Mouse (Mus musculus): ENCODE measurements around the gene Lrrc74a. TPM values are rescaled to one million over a fixed set of nuclear protein-coding genes. Genes with fewer than 3 reads are reported as not detected.

The Lrrc74a gene
- polyA plus RNA-seq, 1 experiment from 2014 or later: not detected

DNA sequence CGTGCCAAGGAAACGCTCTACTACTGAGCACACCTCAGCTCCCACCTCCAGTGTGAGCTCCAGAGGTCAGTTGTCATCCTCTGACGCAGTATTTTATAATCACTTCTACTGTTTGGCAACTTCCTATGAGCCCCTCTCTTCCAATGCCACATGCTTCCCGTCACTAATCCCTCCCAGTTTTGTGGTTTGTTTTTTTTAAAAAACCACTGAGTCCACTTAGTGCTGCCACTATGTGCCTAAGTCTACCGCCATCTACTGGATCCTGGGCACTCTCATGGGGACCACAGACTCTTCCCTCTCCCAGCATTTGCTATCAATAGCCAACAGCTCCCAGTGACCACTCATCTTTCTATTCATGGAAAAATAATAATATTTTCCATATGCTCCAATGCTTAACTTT, 20.1 kb upstream of the Lrrc74a start:
- Histone ChIP-seq H3K9me3 (ENCODE audit: control insufficient read depth, low read length) (no peaks in the 10 kb centered on the region), H3K27me3 (replicated peaks; ENCODE audit: control insufficient read depth, insufficient read depth, low read length) (no peaks in the 10 kb centered on the region), H3K4me1 (ENCODE audit: control insufficient read depth, insufficient read depth, low read depth, low read length) (no peaks in the 10 kb centered on the region), H3K4me3 (ENCODE audit: low read length) (no peak overlapping the region), H3K4me2 (ENCODE audit: low read length) (no peak overlapping the region), H3K27ac (ENCODE audit: low read depth, low read length) (no peak overlapping the region), H3K9ac (ENCODE audit: low read depth, low read length) (no peak overlapping the region), H3K36me3 (ENCODE audit: control insufficient read depth, insufficient read depth, low read length) (peaks cover 3% of the 10 kb centered on the region; the same call in 1 of the 2 replicates)
- WGBS: 78% methylated on average over 5 of the region's 5 CpGs
- no peak for ATAC-seq

DNA sequence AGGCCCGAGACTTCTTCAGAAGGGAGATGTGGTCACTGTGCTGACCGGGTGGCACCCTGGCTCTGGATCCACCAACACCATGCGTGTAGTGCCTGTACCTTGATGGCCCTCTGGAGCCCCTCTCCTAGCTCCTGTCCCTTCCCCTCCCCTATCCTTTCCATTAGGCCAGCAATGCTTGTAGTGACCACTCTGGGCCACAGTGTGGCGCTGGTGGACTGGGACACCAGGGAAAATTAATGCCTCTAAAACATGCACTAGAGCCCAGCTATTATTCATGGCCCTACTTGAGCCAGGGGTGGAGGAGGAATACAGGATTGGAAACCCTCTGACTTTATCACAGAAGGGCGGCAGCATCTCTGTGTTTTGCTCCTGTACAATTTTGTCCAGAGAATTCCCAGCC, 18.8 kb upstream of the Lrrc74a start:
- Histone ChIP-seq H3K4me3 (ENCODE audit: low read length) (no peak overlapping the region), H3K4me2 (ENCODE audit: low read length) (no peak overlapping the region), H3K9me3 (ENCODE audit: control insufficient read depth, low read length) (no peaks in the 10 kb centered on the region), H3K27ac (ENCODE audit: low read depth, low read length) (no peak overlapping the region), H3K27me3 (replicated peaks; ENCODE audit: control insufficient read depth, insufficient read depth, low read length) (no peaks in the 10 kb centered on the region), H3K36me3 (ENCODE audit: control insufficient read depth, insufficient read depth, low read length) (peaks cover 3% of the 10 kb centered on the region; the same call in 1 of the 2 replicates), H3K9ac (ENCODE audit: low read depth, low read length) (no peak overlapping the region), H3K4me1 (ENCODE audit: control insufficient read depth, insufficient read depth, low read depth, low read length) (no peaks in the 10 kb centered on the region)
- ATAC-seq: no peak
- 48% methylated on average over 5 of the region's 5 CpGs for WGBS

DNA sequence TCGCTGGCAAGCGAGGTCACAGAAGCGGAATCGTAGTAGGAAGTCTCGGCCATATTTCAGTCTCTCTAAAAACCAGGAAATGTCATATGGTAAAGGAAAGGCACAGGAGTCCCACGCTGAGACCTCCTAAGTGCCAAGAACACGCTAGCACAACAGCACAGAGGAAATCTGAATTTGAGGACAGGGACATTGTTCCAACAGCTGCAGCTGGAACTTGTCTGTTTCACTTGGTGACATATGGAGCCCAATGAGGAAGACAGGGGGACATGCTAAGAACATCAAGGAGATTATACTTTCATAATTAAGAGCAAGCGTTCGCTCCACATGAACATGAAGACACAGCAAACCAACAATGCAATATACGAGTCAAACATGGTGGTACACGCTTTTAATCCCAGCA, 17.2 kb upstream of the Lrrc74a start:
- WGBS: 92% methylated on average over 11 of the region's 11 CpGs
- Histone ChIP-seq H3K4me1 (ENCODE audit: control insufficient read depth, insufficient read depth, low read depth, low read length) (no peaks in the 10 kb centered on the region; the same call in 1 of the 2 replicates), H3K9ac (ENCODE audit: low read depth, low read length) (no peak overlapping the region), H3K9me3 (ENCODE audit: control insufficient read depth, low read length) (no peaks in the 10 kb centered on the region), H3K27me3 (replicated peaks; ENCODE audit: control insufficient read depth, insufficient read depth, low read length) (no peaks in the 10 kb centered on the region), H3K27ac (ENCODE audit: low read depth, low read length) (no peak overlapping the region), H3K4me2 (ENCODE audit: low read length) (no peak overlapping the region), H3K36me3 (ENCODE audit: control insufficient read depth, insufficient read depth, low read length) (peaks cover 3% of the 10 kb centered on the region; the same call in 1 of the 2 replicates), H3K4me3 (ENCODE audit: low read length) (no peak overlapping the region)
- ATAC-seq: no peak

- WGBS: 84% methylated on average over 18 of the region's 18 CpGs
- no peak overlapping the region for H3K27ac ChIP-seq (ENCODE audit: low read depth, low read length)
- peaks cover 3% of the 10 kb centered on the region; the same call in 1 of the 2 replicates for H3K36me3 ChIP-seq (ENCODE audit: control insufficient read depth, insufficient read depth, low read length)
- no peak overlapping the region for H3K9ac ChIP-seq (ENCODE audit: low read depth, low read length)
- no peak overlapping the region for H3K4me2 ChIP-seq (ENCODE audit: low read length)
- H3K4me3 ChIP-seq (ENCODE audit: low read length): no peak overlapping the region
- H3K27me3 ChIP-seq (replicated peaks; ENCODE audit: control insufficient read depth, insufficient read depth, low read length): no peaks in the 10 kb centered on the region
- no peak for ATAC-seq
- H3K4me1 ChIP-seq (ENCODE audit: control insufficient read depth, insufficient read depth, low read depth, low read length): peaks cover 2% of the 10 kb centered on the region
- no peaks in the 10 kb centered on the region for H3K9me3 ChIP-seq (ENCODE audit: control insufficient read depth, low read length)
Observed at GRCm38 (mm10) chr12:86719961-86720639, 14.1 kb upstream of the Lrrc74a start.

DNA sequence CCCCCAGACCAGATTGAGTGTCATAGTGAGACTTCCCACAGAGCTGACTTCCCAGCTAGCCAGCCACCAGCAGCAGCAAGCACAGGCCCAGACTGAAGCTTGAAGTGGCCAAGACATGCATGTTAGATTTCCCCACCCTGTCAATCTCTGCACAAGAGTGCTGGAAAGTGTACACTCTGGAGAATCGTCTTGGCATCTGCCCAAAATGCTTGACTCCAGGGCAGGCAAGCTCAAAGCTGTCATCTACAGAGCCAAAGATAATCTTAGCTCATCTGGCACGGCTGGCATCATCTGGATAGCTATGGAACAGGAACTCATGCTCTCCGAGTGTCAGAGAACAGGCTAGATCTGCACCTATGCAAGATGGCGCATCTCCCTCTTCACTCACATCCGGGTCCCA, 12.7 kb upstream of the Lrrc74a start:
- Histone ChIP-seq H3K4me2 (ENCODE audit: low read length) (no peak overlapping the region), H3K27me3 (replicated peaks; ENCODE audit: control insufficient read depth, insufficient read depth, low read length) (no peaks in the 10 kb centered on the region), H3K36me3 (ENCODE audit: control insufficient read depth, insufficient read depth, low read length) (peaks cover 3% of the 10 kb centered on the region; the same call in 1 of the 2 replicates), H3K4me1 (ENCODE audit: control insufficient read depth, insufficient read depth, low read depth, low read length) (peaks cover 6% of the 10 kb centered on the region), H3K9me3 (ENCODE audit: control insufficient read depth, low read length) (no peaks in the 10 kb centered on the region), H3K9ac (ENCODE audit: low read depth, low read length) (no peak overlapping the region), H3K4me3 (ENCODE audit: low read length) (no peak overlapping the region), H3K27ac (ENCODE audit: low read depth, low read length) (no peak overlapping the region)
- 74% methylated on average over 5 of the region's 5 CpGs for WGBS
- no peak for ATAC-seq

GRCm38 (mm10) chr12:86724300-86724699, 9.9 kb upstream of the Lrrc74a start:
- Histone ChIP-seq H3K27me3 (replicated peaks; ENCODE audit: control insufficient read depth, insufficient read depth, low read length) (no peaks in the 10 kb centered on the region), H3K9ac (ENCODE audit: low read depth, low read length) (no peak overlapping the region), H3K4me1 (ENCODE audit: control insufficient read depth, insufficient read depth, low read depth, low read length) (peaks cover 6% of the 10 kb centered on the region), H3K4me2 (ENCODE audit: low read length) (no peak overlapping the region), H3K36me3 (ENCODE audit: control insufficient read depth, insufficient read depth, low read length) (no peaks in the 10 kb centered on the region), H3K27ac (ENCODE audit: low read depth, low read length) (no peak overlapping the region), H3K9me3 (ENCODE audit: control insufficient read depth, low read length) (no peaks in the 10 kb centered on the region), H3K4me3 (ENCODE audit: low read length) (no peak overlapping the region)
- ATAC-seq: no peak
- WGBS: 79% methylated on average over 2 of the region's 2 CpGs

DNA sequence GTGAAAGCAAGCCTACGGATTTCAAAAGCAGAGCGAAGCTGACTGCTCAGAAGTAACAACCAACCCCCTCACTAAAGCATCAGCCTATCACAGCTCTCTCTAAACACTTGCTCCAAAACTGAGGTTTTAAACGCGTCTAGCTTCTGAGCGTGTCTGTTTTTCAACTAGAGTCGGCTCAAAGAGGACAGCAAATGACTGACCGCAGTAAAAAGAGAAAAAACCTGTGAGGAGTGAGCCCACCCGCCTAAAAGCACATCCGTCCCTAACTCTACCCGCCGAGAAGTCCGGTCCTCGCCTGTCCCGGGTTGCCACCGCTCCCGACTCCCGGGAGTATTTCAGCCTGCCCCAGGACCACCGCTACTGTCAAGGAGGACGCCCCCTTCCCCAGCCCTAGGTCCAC, 8.5 kb upstream of the Lrrc74a start:
- Histone ChIP-seq H3K4me2 (ENCODE audit: low read length) (peak overlapping the region; percentile 88), H3K27ac (ENCODE audit: low read depth, low read length) (peak overlapping the region; percentile 77; the same call in 1 of the 2 replicates), H3K36me3 (ENCODE audit: control insufficient read depth, insufficient read depth, low read length) (no peaks in the 10 kb centered on the region), H3K4me1 (ENCODE audit: control insufficient read depth, insufficient read depth, low read depth, low read length) (peaks cover 6% of the 10 kb centered on the region), H3K9ac (ENCODE audit: low read depth, low read length) (peak overlapping the region; percentile 80), H3K4me3 (ENCODE audit: low read length) (peak overlapping the region; percentile 82), H3K27me3 (replicated peaks; ENCODE audit: control insufficient read depth, insufficient read depth, low read length) (no peaks in the 10 kb centered on the region), H3K9me3 (ENCODE audit: control insufficient read depth, low read length) (no peaks in the 10 kb centered on the region)
- peak; percentile 38 for ATAC-seq
- WGBS: under 1% methylated on average over 19 of the region's 19 CpGs

- peak; percentile 99 for ATAC-seq
- H3K4me1 ChIP-seq (ENCODE audit: control insufficient read depth, insufficient read depth, low read depth, low read length): peaks cover 6% of the 10 kb centered on the region
- peak within 1 kb of the TSS; percentile 77; the same call in 1 of the 2 replicates for H3K27ac ChIP-seq (ENCODE audit: low read depth, low read length)
- no peaks in the 10 kb centered on the region for H3K9me3 ChIP-seq (ENCODE audit: control insufficient read depth, low read length)
- H3K36me3 ChIP-seq (ENCODE audit: control insufficient read depth, insufficient read depth, low read length): no peaks in the 10 kb centered on the region
- H3K4me3 ChIP-seq (ENCODE audit: low read length): peak within 1 kb of the TSS; percentile 82
- H3K27me3 ChIP-seq (replicated peaks; ENCODE audit: control insufficient read depth, insufficient read depth, low read length): no peaks in the 10 kb centered on the region
- H3K9ac ChIP-seq (ENCODE audit: low read depth, low read length): peak within 1 kb of the TSS; percentile 80
- WGBS: under 1% methylated on average over 44 of the region's 44 CpGs
- H3K4me2 ChIP-seq (ENCODE audit: low read length): peak within 1 kb of the TSS; percentile 88
Observed at GRCm38 (mm10) chr12:86726120-86726640, 8.0 kb upstream of the Lrrc74a start, which contains the start of gene Angel1. Gene Angel1 (minus strand): TSS chr12:86726460.

DNA sequence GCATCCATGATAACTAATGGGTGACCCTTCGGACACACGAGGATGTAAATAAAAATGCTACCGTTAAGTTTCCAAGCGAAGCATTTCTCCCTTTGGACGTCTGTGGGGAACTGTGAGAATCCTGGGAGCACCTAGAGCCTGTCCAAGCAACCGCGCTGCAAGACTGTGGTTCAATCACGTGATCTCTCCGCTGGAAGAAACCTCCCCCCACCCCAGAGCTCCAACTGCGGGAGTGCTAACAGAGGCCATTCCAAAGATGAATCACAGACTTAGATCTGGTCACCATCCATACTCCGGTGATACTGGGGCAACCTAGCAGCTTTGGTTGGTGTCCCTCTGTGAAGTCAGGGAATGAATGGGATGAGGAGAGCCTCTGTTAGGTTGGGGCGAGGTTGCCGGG, 26.9 kb downstream of the Lrrc74a start:
- no peak for ATAC-seq
- no peak overlapping the region for H3K4me2 ChIP-seq (ENCODE audit: low read length)
- no peaks in the 10 kb centered on the region for H3K36me3 ChIP-seq (ENCODE audit: control insufficient read depth, insufficient read depth, low read length)
- WGBS: 81% methylated on average over 13 of the region's 13 CpGs
- H3K9ac ChIP-seq (ENCODE audit: low read depth, low read length): no peak overlapping the region
- H3K27ac ChIP-seq (ENCODE audit: low read depth, low read length): no peak overlapping the region
- no peaks in the 10 kb centered on the region for H3K27me3 ChIP-seq (replicated peaks; ENCODE audit: control insufficient read depth, insufficient read depth, low read length)
- no peaks in the 10 kb centered on the region for H3K4me1 ChIP-seq (ENCODE audit: control insufficient read depth, insufficient read depth, low read depth, low read length)
- H3K9me3 ChIP-seq (ENCODE audit: control insufficient read depth, low read length): peaks cover 6% of the 10 kb centered on the region; the same call in 1 of the 2 replicates
- H3K4me3 ChIP-seq (ENCODE audit: low read length): no peak overlapping the region

Data from hindbrain, embryonic 16.5 days (tissue).